Mouse (Mus musculus): ENCODE results near the gene Pdilt. TPM values are rescaled to one million over a fixed set of nuclear protein-coding genes. Genes with fewer than 3 reads are reported as not detected.

Gene Pdilt
- total and polyA plus RNA-seq, 3 experiments = not detected

- no peak for ATAC-seq (ENCODE audit: extremely low read depth, insufficient number of reproducible peaks, low FRiP score, poor library complexity, severe bottlenecking)
- H3K9me3 ChIP-seq (replicated peaks) = no peaks in the 10 kb centered on the region
- no peaks in the 10 kb centered on the region for H3K4me1 ChIP-seq (ENCODE audit: insufficient read depth, low read depth, low read length)
- no peak overlapping the region for H3K4me3 ChIP-seq (ENCODE audit: low read depth, low read length)
- no peak for DNase-seq (ENCODE audit: low spot score)
- H3K36me3 ChIP-seq (replicated peaks) = no peaks in the 10 kb centered on the region
- TF ChIP-seq TAL1 (conservative IDR thresholded peaks at IDR 0.05; ENCODE audit: low read depth, low read length) (no peak), POLR2AphosphoS5 (IDR thresholded peaks at IDR 0.05; ENCODE audit: insufficient replicate concordance, low read depth, low read length) (no peak), CTCF (IDR thresholded peaks at IDR 0.05; ENCODE audit: low read depth, low read length) (no peak), GATA1 (IDR thresholded peaks at IDR 0.05; ENCODE audit: borderline replicate concordance, low read length) (no peak), GATA2 (IDR thresholded peaks at IDR 0.05; ENCODE audit: borderline replicate concordance, low read depth, low read length) (no peak)
- H3K27me3 ChIP-seq (ENCODE audit: insufficient read depth, low read length) = no peaks in the 10 kb centered on the region
Measured at GRCm38 (mm10) chr7:119550471-119551222, 27.4 kb upstream of the Pdilt start.

GRCm38 (mm10) chr7:119545572-119545971 lies 22.3 kb upstream of the Pdilt start:
- no peak for TF ChIP-seq GATA2 (IDR thresholded peaks at IDR 0.05; ENCODE audit: borderline replicate concordance, low read depth, low read length)
- TF ChIP-seq POLR2AphosphoS5 (IDR thresholded peaks at IDR 0.05; ENCODE audit: insufficient replicate concordance, low read depth, low read length) = no peak
- TF ChIP-seq TAL1 (conservative IDR thresholded peaks at IDR 0.05; ENCODE audit: low read depth, low read length) = no peak
- TF ChIP-seq GATA1 (IDR thresholded peaks at IDR 0.05; ENCODE audit: borderline replicate concordance, low read length) = no peak
- TF ChIP-seq CTCF (IDR thresholded peaks at IDR 0.05; ENCODE audit: low read depth, low read length) = no peak

GRCm38 (mm10) chr7:119542445-119542844 lies 19.2 kb upstream of the Pdilt start:
- Histone ChIP-seq H3K9me3 (replicated peaks) (no peaks in the 10 kb centered on the region), H3K4me3 (ENCODE audit: low read depth, low read length) (no peak overlapping the region), H3K36me3 (replicated peaks) (no peaks in the 10 kb centered on the region), H3K4me1 (ENCODE audit: insufficient read depth, low read depth, low read length) (no peaks in the 10 kb centered on the region), H3K27me3 (ENCODE audit: insufficient read depth, low read length) (no peaks in the 10 kb centered on the region)
- DNase-seq (ENCODE audit: low spot score) (no peak), ATAC-seq (ENCODE audit: extremely low read depth, insufficient number of reproducible peaks, low FRiP score, poor library complexity, severe bottlenecking) (no peak)
- TF ChIP-seq GATA1 (IDR thresholded peaks at IDR 0.05; ENCODE audit: borderline replicate concordance, low read length) (no peak), TAL1 (conservative IDR thresholded peaks at IDR 0.05; ENCODE audit: low read depth, low read length) (no peak), CTCF (IDR thresholded peaks at IDR 0.05; ENCODE audit: low read depth, low read length) (no peak), POLR2AphosphoS5 (IDR thresholded peaks at IDR 0.05; ENCODE audit: insufficient replicate concordance, low read depth, low read length) (no peak), GATA2 (IDR thresholded peaks at IDR 0.05; ENCODE audit: borderline replicate concordance, low read depth, low read length) (no peak)

More at GRCm38 (mm10) chr7:119545572-119545971, 22.3 kb upstream of the Pdilt start:
- ATAC-seq (ENCODE audit: extremely low read depth, insufficient number of reproducible peaks, low FRiP score, poor library complexity, severe bottlenecking) = no peak
- Histone ChIP-seq H3K27me3 (ENCODE audit: insufficient read depth, low read length) (no peaks in the 10 kb centered on the region), H3K36me3 (replicated peaks) (no peaks in the 10 kb centered on the region), H3K9me3 (replicated peaks) (no peaks in the 10 kb centered on the region), H3K4me3 (ENCODE audit: low read depth, low read length) (no peak overlapping the region), H3K4me1 (ENCODE audit: insufficient read depth, low read depth, low read length) (no peaks in the 10 kb centered on the region)
- no peak for DNase-seq (ENCODE audit: low spot score)

GRCm38 (mm10) chr7:119534389-119534788 lies 11.1 kb upstream of the Pdilt start:
- no peak for TF ChIP-seq GATA2 (IDR thresholded peaks at IDR 0.05; ENCODE audit: borderline replicate concordance, low read depth, low read length)
- no peak for TF ChIP-seq TAL1 (conservative IDR thresholded peaks at IDR 0.05; ENCODE audit: low read depth, low read length)
- no peak for TF ChIP-seq POLR2AphosphoS5 (IDR thresholded peaks at IDR 0.05; ENCODE audit: insufficient replicate concordance, low read depth, low read length)
- no peak for TF ChIP-seq GATA1 (IDR thresholded peaks at IDR 0.05; ENCODE audit: borderline replicate concordance, low read length)
- no peak for TF ChIP-seq CTCF (IDR thresholded peaks at IDR 0.05; ENCODE audit: low read depth, low read length)
- H3K4me1 ChIP-seq (ENCODE audit: insufficient read depth, low read depth, low read length) = no peaks in the 10 kb centered on the region
- no peak for DNase-seq (ENCODE audit: low spot score)
- peaks cover 4% of the 10 kb centered on the region; the same call in 1 of the 2 replicates for H3K9me3 ChIP-seq (replicated peaks)
- ATAC-seq (ENCODE audit: extremely low read depth, insufficient number of reproducible peaks, low FRiP score, poor library complexity, severe bottlenecking) = no peak
- no peaks in the 10 kb centered on the region for H3K36me3 ChIP-seq (replicated peaks)
- H3K4me3 ChIP-seq (ENCODE audit: low read depth, low read length) = no peak overlapping the region
- no peaks in the 10 kb centered on the region for H3K27me3 ChIP-seq (ENCODE audit: insufficient read depth, low read length)

- DNase-seq (ENCODE audit: low spot score) (no peak), ATAC-seq (ENCODE audit: extremely low read depth, insufficient number of reproducible peaks, low FRiP score, poor library complexity, severe bottlenecking) (no peak)
- Histone ChIP-seq H3K4me3 (ENCODE audit: low read depth, low read length) (no peak overlapping the region), H3K36me3 (replicated peaks) (no peaks in the 10 kb centered on the region), H3K27me3 (ENCODE audit: insufficient read depth, low read length) (no peaks in the 10 kb centered on the region), H3K4me1 (ENCODE audit: insufficient read depth, low read depth, low read length) (no peaks in the 10 kb centered on the region), H3K9me3 (replicated peaks) (peaks cover 4% of the 10 kb centered on the region; the same call in 1 of the 2 replicates)
- no peak for TF ChIP-seq POLR2AphosphoS5 (IDR thresholded peaks at IDR 0.05; ENCODE audit: insufficient replicate concordance, low read depth, low read length)
- no peak for TF ChIP-seq TAL1 (conservative IDR thresholded peaks at IDR 0.05; ENCODE audit: low read depth, low read length)
- TF ChIP-seq GATA1 (IDR thresholded peaks at IDR 0.05; ENCODE audit: borderline replicate concordance, low read length) = no peak
- TF ChIP-seq GATA2 (IDR thresholded peaks at IDR 0.05; ENCODE audit: borderline replicate concordance, low read depth, low read length) = no peak
- no peak for TF ChIP-seq CTCF (IDR thresholded peaks at IDR 0.05; ENCODE audit: low read depth, low read length)
Measured at GRCm38 (mm10) chr7:119532924-119533323, 9.6 kb upstream of the Pdilt start.

- DNase-seq (ENCODE audit: low spot score) = no peak
- H3K9me3 ChIP-seq (replicated peaks) = no peaks in the 10 kb centered on the region
- TF ChIP-seq GATA2 (IDR thresholded peaks at IDR 0.05; ENCODE audit: borderline replicate concordance, low read depth, low read length) (no peak), POLR2AphosphoS5 (IDR thresholded peaks at IDR 0.05; ENCODE audit: insufficient replicate concordance, low read depth, low read length) (no peak), CTCF (IDR thresholded peaks at IDR 0.05; ENCODE audit: low read depth, low read length) (no peak), TAL1 (conservative IDR thresholded peaks at IDR 0.05; ENCODE audit: low read depth, low read length) (no peak), GATA1 (IDR thresholded peaks at IDR 0.05; ENCODE audit: borderline replicate concordance, low read length) (no peak)
- no peaks in the 10 kb centered on the region for H3K27me3 ChIP-seq (ENCODE audit: insufficient read depth, low read length)
- no peak for ATAC-seq (ENCODE audit: extremely low read depth, insufficient number of reproducible peaks, low FRiP score, poor library complexity, severe bottlenecking)
- no peak overlapping the region for H3K4me3 ChIP-seq (ENCODE audit: low read depth, low read length)
- H3K4me1 ChIP-seq (ENCODE audit: insufficient read depth, low read depth, low read length) = no peaks in the 10 kb centered on the region
- no peaks in the 10 kb centered on the region for H3K36me3 ChIP-seq (replicated peaks)
Measured at GRCm38 (mm10) chr7:119528617-119529016, 5.3 kb upstream of the Pdilt start.
